Comparison of ENCODE assay signal across 27 mouse cellular contexts in genomic region chr11:95320010-95320409, GRCm38 (mm10). TPM values are rescaled to one million over a fixed set of nuclear protein-coding genes. Genes with fewer than 3 reads are reported as not detected.
DNase-seq lines count a peak whose midpoint lies in the region; ATAC-seq and TF ChIP-seq lines count a peak whose summit lies in the region.
"Had no signal": no experiment of that assay in that cellular context is flagged by ENCODE, and none has a peak within 500 bp of the region (broad histone marks: within the 10 kb centered on the region; RNA-seq: fewer than 3 reads in every experiment).

No protein-coding gene starts in this region.

- no peaks in the 10 kb centered on the region for H3K9me3 ChIP-seq in kidney, embryonic 15.5 days (replicated peaks)
- H3K9me3 ChIP-seq in liver, postnatal 0 days (ENCODE audit: low read length), result no peaks in the 10 kb centered on the region
- no peaks in the 10 kb centered on the region for H3K9me3 ChIP-seq in stomach, embryonic 15.5 days
- H3K9me3 ChIP-seq in forebrain, embryonic 15.5 days, result no peaks in the 10 kb centered on the region
- H3K9me3 ChIP-seq: hindbrain, embryonic 13.5 days; limb, embryonic 10.5 days; midbrain, embryonic 12.5 days; neural tube, embryonic 12.5 days had no signal

- H3K4me3 ChIP-seq in kidney, embryonic 15.5 days (replicated peaks), result no peak overlapping the region
- no peak overlapping the region for H3K4me3 ChIP-seq in liver, postnatal 0 days (ENCODE audit: low read depth, low read length)
- no peak overlapping the region for H3K4me3 ChIP-seq in stomach, embryonic 15.5 days (replicated peaks)
- H3K4me3 ChIP-seq in forebrain, embryonic 15.5 days, result no peak overlapping the region
- H3K4me3 ChIP-seq: hindbrain, embryonic 13.5 days; limb, embryonic 10.5 days; midbrain, embryonic 12.5 days; neural tube, embryonic 12.5 days had no signal

- 0 out of 2 replicates have a peak, but pooled peaks cover 7% of the 10 kb centered on the region for H3K4me1 ChIP-seq in kidney, embryonic 15.5 days
- H3K4me1 ChIP-seq in liver, postnatal 0 days (ENCODE audit: insufficient read depth), result 0 out of 2 replicates have a peak, but pooled peaks cover 6% of the 10 kb centered on the region
- H3K4me1 ChIP-seq in stomach, embryonic 15.5 days, result no peaks in the 10 kb centered on the region
- no peaks in the 10 kb centered on the region for H3K4me1 ChIP-seq in forebrain, embryonic 15.5 days
- H3K4me1 ChIP-seq: limb, embryonic 10.5 days; midbrain, embryonic 12.5 days had no signal

- no peak for TF ChIP-seq CTCF in liver, postnatal 0 days (IDR thresholded peaks at IDR 0.05; ENCODE audit: low read depth)

- H3K36me3 ChIP-seq in kidney, embryonic 15.5 days, result no peaks in the 10 kb centered on the region
- H3K36me3 ChIP-seq in liver, postnatal 0 days (replicated peaks; ENCODE audit: insufficient read depth, low read length), result no peaks in the 10 kb centered on the region
- no peaks in the 10 kb centered on the region for H3K36me3 ChIP-seq in stomach, embryonic 15.5 days
- no peaks in the 10 kb centered on the region for H3K36me3 ChIP-seq in forebrain, embryonic 15.5 days
- H3K36me3 ChIP-seq: hindbrain, embryonic 13.5 days; limb, embryonic 10.5 days; midbrain, embryonic 12.5 days; neural tube, embryonic 12.5 days had no signal

- DNase-seq in kidney, postnatal 36 days, result no peak
- DNase-seq in liver, result peak; percentile 84
- DNase-seq in liver, postnatal 0 days, result peak; percentile 47
- no peak for DNase-seq in left cerebral cortex, adult 8-10 months (ENCODE audit: low spot score in 2 of 2)
- DNase-seq in lung, postnatal 36 days, result no peak
- DNase-seq: cerebellum, adult 9-11 months; embryo, embryonic 11 days; gastrocnemius, postnatal 10 days; kidney, postnatal 14 days; lung, adult 18-20 months; lung, postnatal 14 days; thymus, postnatal 14 days had no signal

- no peaks in the 10 kb centered on the region for H3K27me3 ChIP-seq in kidney, embryonic 15.5 days
- no peaks in the 10 kb centered on the region for H3K27me3 ChIP-seq in liver, postnatal 0 days (ENCODE audit: insufficient read depth, low read length)
- H3K27me3 ChIP-seq in stomach, embryonic 15.5 days (replicated peaks), result no peaks in the 10 kb centered on the region
- no peaks in the 10 kb centered on the region for H3K27me3 ChIP-seq in forebrain, embryonic 15.5 days
- H3K27me3 ChIP-seq: midbrain, embryonic 12.5 days had no signal

- 95% methylated on average over 1 of the region's 1 CpGs for WGBS in kidney, embryonic 15.5 days
- 53% methylated on average over 1 of the region's 1 CpGs for WGBS in liver, postnatal 0 days (ENCODE audit: insufficient replicate concordance)
- WGBS in stomach, embryonic 15.5 days, result 82% methylated on average over 1 of the region's 1 CpGs
- 100% methylated on average over 1 of the region's 1 CpGs for WGBS in forebrain, embryonic 15.5 days

- H3K27ac ChIP-seq in kidney, embryonic 15.5 days, result no peak overlapping the region
- H3K27ac ChIP-seq in liver, postnatal 0 days (ENCODE audit: low read depth), result peak overlapping the region; percentile 44; the same call in 1 of the 2 replicates
- H3K27ac ChIP-seq in stomach, embryonic 15.5 days, result no peak overlapping the region
- H3K27ac ChIP-seq in forebrain, embryonic 15.5 days (replicated peaks), result no peak overlapping the region
- H3K27ac ChIP-seq: hindbrain, embryonic 13.5 days; limb, embryonic 10.5 days; midbrain, embryonic 12.5 days; neural tube, embryonic 12.5 days had no signal

- H3K4me2 ChIP-seq in kidney, embryonic 15.5 days, result no peak overlapping the region
- peak overlapping the region; percentile 50; the same call in 1 of the 2 replicates for H3K4me2 ChIP-seq in liver, postnatal 0 days (ENCODE audit: low read depth, low read length)
- H3K4me2 ChIP-seq in stomach, embryonic 15.5 days, result no peak overlapping the region
- H3K4me2 ChIP-seq in forebrain, embryonic 15.5 days (replicated peaks), result no peak overlapping the region
- H3K4me2 ChIP-seq: hindbrain, embryonic 13.5 days; midbrain, embryonic 12.5 days; neural tube, embryonic 12.5 days had no signal

- TF ChIP-seq EP300 in liver, postnatal 0 days (IDR thresholded peaks at IDR 0.05; ENCODE audit: low read depth), result peak; percentile 92

- no peak overlapping the region for H3K9ac ChIP-seq in kidney, embryonic 15.5 days
- H3K9ac ChIP-seq in liver, postnatal 0 days (replicated peaks), result peak overlapping the region; percentile 30
- H3K9ac ChIP-seq in stomach, embryonic 15.5 days, result no peak overlapping the region
- no peak overlapping the region for H3K9ac ChIP-seq in forebrain, embryonic 15.5 days (replicated peaks)
- H3K9ac ChIP-seq: hindbrain, embryonic 13.5 days; midbrain, embryonic 12.5 days; neural tube, embryonic 12.5 days had no signal

- ATAC-seq in kidney, embryonic 15.5 days (replicated peaks; ENCODE audit: low FRiP score), result peak; percentile 46; the same call in 1 of the 2 replicates
- ATAC-seq in liver, postnatal 0 days, result peak; percentile 88
- ATAC-seq in stomach, embryonic 15.5 days (ENCODE audit: insufficient read depth, low FRiP score, low read depth), result peak; percentile 83
- ATAC-seq in forebrain, embryonic 15.5 days (replicated peaks), result no peak
- ATAC-seq: inflammation-experienced regulatory T-cells, adult 6 months had no signal

RNA-seq across cellular contexts. Expression of gene Kat7, which starts 10.0 kb away (rescaled TPM):
- polyA plus RNA-seq in kidney, embryonic 15.5 days (2015; fragmentation: Nextera tagmentation; extraction: Ambion mirVana), result 78.7 and 83.4 TPM in 2 replicates
- 16.8 and 19.4 TPM in 2 replicates for polyA plus RNA-seq in liver, postnatal 0 days (2015; fragmentation: Nextera tagmentation; extraction: Ambion mirVana)
- polyA plus RNA-seq in stomach, embryonic 15.5 days (2015; fragmentation: Nextera tagmentation; extraction: Ambion mirVana), result 57.1 and 62.3 TPM in 2 replicates
- 100 to 1,000 TPM in 1 of 4 experiments, 10 to 100 TPM in 3; 72.6 to 100 (median 82.6) TPM for total RNA-seq in left cerebral cortex, adult 8-10 months (2022)
- 75.7 and 75.9 TPM in 2 replicates for polyA plus RNA-seq in forebrain, embryonic 15.5 days (2015; fragmentation: Nextera tagmentation; extraction: Ambion mirVana)

RNA-seq across cellular contexts. Expression of gene Fam117a, which starts 16.8 kb away (rescaled TPM):
- 10.5 TPM in 2 replicates for polyA plus RNA-seq in kidney, embryonic 15.5 days (2015; fragmentation: Nextera tagmentation; extraction: Ambion mirVana)
- polyA plus RNA-seq in liver, postnatal 0 days (2015; fragmentation: Nextera tagmentation; extraction: Ambion mirVana), result 60.1 and 61.8 TPM in 2 replicates
- 13.7 and 17.5 TPM in 2 replicates for polyA plus RNA-seq in stomach, embryonic 15.5 days (2015; fragmentation: Nextera tagmentation; extraction: Ambion mirVana)
- 1 to 10 TPM; 5.6 to 9.0 (median 6.2) TPM for total RNA-seq in left cerebral cortex, adult 8-10 months (2022)
- polyA plus RNA-seq in forebrain, embryonic 15.5 days (2015; fragmentation: Nextera tagmentation; extraction: Ambion mirVana), result 3.0 and 3.5 TPM in 2 replicates

RNA-seq across cellular contexts. Expression of gene Tac4, which starts 58.7 kb away (rescaled TPM):
- polyA plus RNA-seq in kidney, embryonic 15.5 days (2015; fragmentation: Nextera tagmentation; extraction: Ambion mirVana), result 0.17 TPM in 1 of 2 replicates, not detected in the other
- polyA plus RNA-seq in liver, postnatal 0 days (2015; fragmentation: Nextera tagmentation; extraction: Ambion mirVana), result not detected in 2 replicates
- 0.10 and 0.14 TPM in 2 replicates for polyA plus RNA-seq in stomach, embryonic 15.5 days (2015; fragmentation: Nextera tagmentation; extraction: Ambion mirVana)
- total RNA-seq in left cerebral cortex, adult 8-10 months (2022), result not detected
- not detected in 2 replicates for polyA plus RNA-seq in forebrain, embryonic 15.5 days (2015; fragmentation: Nextera tagmentation; extraction: Ambion mirVana)
- total RNA-seq: CH12.LX; gastrocnemius, postnatal 10 days; heart, adult 8-10 months; layer of hippocampus, adult 8-10 months; left cerebral cortex, adult 18-20 months; monocyte, adult 5-6 weeks had no signal
- polyA plus RNA-seq: embryonic facial prominence, embryonic 14.5 days; heart, postnatal 0 days; hindbrain, embryonic 13.5 days; limb, embryonic 10.5 days; neural tube, embryonic 12.5 days had no signal

Comparison
In these comparisons a context has a peak if more than half of its experiments do, and no peak if none do; other contexts are left out.
1. DNase-seq: peak in liver (single experiment) and liver, postnatal 0 days (single experiment); none in kidney, postnatal 36 days (0 of 2), left cerebral cortex, adult 8-10 months (0 of 2) and lung, postnatal 36 days (single experiment).